Mouse (Mus musculus) spleen, adult 2 months (tissue): ENCODE data around the gene Sprtn. TPM values are rescaled to one million over a fixed set of nuclear protein-coding genes. Genes with fewer than 3 reads are reported as not detected.

Experiments used
- DNase-seq, 2 experiments: peaks; one replicate each; pipeline versions ENCODE4 v3.0.0 to v3.0.0-alpha.2; 2012 to 2021; ENCODE audit warnings: low spot score in 2 of 2, low read depth in 1 of 2
- H3K27ac ChIP-seq: fragments of 200-500 bp; 2 replicates; pipeline ENCODE4 v1.5.1; 2012; ENCODE audit warnings: low read length, inconsistent platforms; ENCODE audit not compliant: insufficient read depth
- H3K27me3 ChIP-seq: fragments of 200-500 bp; 2 replicates; pipeline ENCODE4 v1.6.1; 2012; ENCODE audit warnings: mild to moderate bottlenecking, moderate library complexity, low read length, inconsistent platforms; ENCODE audit not compliant: control insufficient read depth, insufficient read depth
- H3K36me3 ChIP-seq: fragments of 200-500 bp; 2 replicates; pipeline ENCODE4 v1.6.1; 2012; ENCODE audit warnings: mild to moderate bottlenecking, low read length, inconsistent platforms; ENCODE audit not compliant: control insufficient read depth, insufficient read depth
- H3K4me1 ChIP-seq: fragments of 200-500 bp; 2 replicates; pipeline ENCODE4 v1.6.1; 2011; ENCODE audit warnings: inconsistent platforms; ENCODE audit not compliant: control insufficient read depth, insufficient read depth, insufficient read length
- H3K4me3 ChIP-seq: fragments of 200-500 bp; 2 replicates; pipeline ENCODE4 v1.5.1; 2011; ENCODE audit warnings: mild to moderate bottlenecking, inconsistent platforms; ENCODE audit not compliant: insufficient read depth, insufficient read length; ENCODE audit errors: extremely low read depth
- CTCF ChIP-seq: fragments of 200-500 bp; IDR thresholded peaks from 2 replicates; pipeline ENCODE4 v1.5.1; 2011; ENCODE audit warnings: mild to moderate bottlenecking, inconsistent platforms; ENCODE audit not compliant: insufficient read depth, insufficient read length, insufficient replicate concordance; ENCODE audit errors: extremely low read depth
- POLR2A ChIP-seq: fragments of 200-500 bp; IDR thresholded peaks from 2 replicates; pipeline ENCODE4 v1.6.1; 2011; ENCODE audit warnings: low read depth, low read length, inconsistent platforms
- WGBS: fragments of 180-500 bp; shearing (Covaris S2); methylation state at CpG from one replicate; pipeline ENCODE4 v1.1.7; 2018; 5-methylcytosine and 5-hydroxymethylcytosine counted together
- polyA plus RNA-seq: library from polyadenylated mRNA; depleted of rRNA; stranded (reverse); fragments of >200 nt; gene quantifications from 2 replicates; pipeline ENCODE4 v1.2.3, GENCODE M21; 2012

The Sprtn gene
- polyA plus RNA-seq, 1 experiment: 11.2 TPM

- no peak for DNase-seq
- Histone ChIP-seq H3K36me3 (peaks cover 66% of the 10 kb centered on the region), H3K4me3 (no peak overlapping the region), H3K27me3 (no peaks in the 10 kb centered on the region), H3K27ac (no peak overlapping the region), H3K4me1 (no peaks in the 10 kb centered on the region)
- TF ChIP-seq CTCF (no peak), POLR2A (no peak)
- 88% methylated on average over 5 of the region's 5 CpGs for WGBS
Measured at GRCm38 (mm10) chr8:124878141-124878540, 19.5 kb upstream of the Sprtn start.

DNA sequence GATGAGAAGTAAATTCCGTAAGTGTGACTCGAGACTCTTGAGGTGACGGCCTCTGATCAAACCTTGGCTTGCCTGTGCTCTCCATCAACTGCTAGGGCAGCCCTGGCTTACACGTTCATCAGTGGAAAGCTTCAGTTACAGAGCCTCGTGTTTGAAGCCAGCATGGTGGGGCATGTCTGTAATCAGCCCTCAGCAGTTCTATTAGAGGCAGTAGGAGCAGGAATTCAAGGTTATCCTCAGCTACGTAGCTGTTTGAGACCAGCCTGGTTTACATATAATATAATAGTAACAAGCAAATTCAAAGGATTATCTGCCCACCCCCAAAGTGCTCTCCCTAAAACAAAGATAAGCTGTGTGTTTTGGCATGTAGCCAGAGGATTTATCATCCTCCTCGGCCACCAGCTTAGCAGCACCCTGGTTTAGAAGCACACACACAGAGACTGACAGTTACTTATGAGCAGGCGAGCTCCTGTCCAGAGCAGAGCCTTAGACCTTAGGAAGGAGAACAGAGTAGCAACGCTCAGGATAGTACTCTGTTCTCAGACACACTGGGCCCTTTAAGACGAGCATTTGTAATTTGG lies 18.6 kb upstream of the Sprtn start:
- 85% methylated on average over 10 of the region's 10 CpGs for WGBS
- Histone ChIP-seq H3K4me3 (no peak overlapping the region), H3K27me3 (no peaks in the 10 kb centered on the region), H3K36me3 (peaks cover 65% of the 10 kb centered on the region), H3K27ac (no peak overlapping the region), H3K4me1 (no peaks in the 10 kb centered on the region)
- no peak for DNase-seq
- TF ChIP-seq CTCF (no peak), POLR2A (no peak)

DNA sequence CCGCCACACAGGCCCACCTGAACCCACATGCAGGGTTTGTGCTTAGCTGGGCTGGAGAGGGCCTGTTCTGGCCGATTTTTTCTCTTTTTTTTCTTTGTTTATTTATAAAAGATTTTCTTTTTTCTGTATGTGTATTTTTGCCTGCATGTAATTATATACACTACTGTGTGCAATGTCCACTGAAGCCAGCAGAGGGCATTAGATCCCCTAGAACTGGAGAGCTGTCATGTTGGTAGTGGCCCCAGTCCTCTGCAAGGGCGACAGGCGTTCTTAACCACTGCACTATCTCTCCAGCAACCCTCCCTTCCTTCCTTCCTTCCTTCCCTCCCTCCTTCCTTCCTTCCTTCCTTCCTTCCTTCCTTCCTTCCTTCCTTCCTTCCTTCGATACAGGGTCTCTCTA lies 9.3 kb upstream of the Sprtn start:
- Histone ChIP-seq H3K27me3 (no peaks in the 10 kb centered on the region), H3K36me3 (peaks cover 23% of the 10 kb centered on the region), H3K4me1 (no peaks in the 10 kb centered on the region), H3K4me3 (no peak overlapping the region), H3K27ac (no peak overlapping the region)
- no peak for TF ChIP-seq CTCF
- TF ChIP-seq POLR2A: no peak
- no peak for DNase-seq
- WGBS: 86% methylated on average over 5 of the region's 5 CpGs

- DNase-seq: no peak
- Histone ChIP-seq H3K27me3 (no peaks in the 10 kb centered on the region), H3K27ac (no peak overlapping the region), H3K4me1 (no peaks in the 10 kb centered on the region; the same call in 1 of the 2 replicates), H3K36me3 (peaks cover 18% of the 10 kb centered on the region), H3K4me3 (no peak overlapping the region)
- WGBS: 80% methylated on average over 3 of the region's 3 CpGs
- TF ChIP-seq POLR2A (no peak), CTCF (no peak)
Measured at GRCm38 (mm10) chr8:124892596-124892995, 5.1 kb upstream of the Sprtn start.

GRCm38 (mm10) chr8:124896010-124896631 lies 1.6 kb upstream of the Sprtn start:
- H3K4me1 ChIP-seq: peaks cover 7% of the 10 kb centered on the region; the same call in 1 of the 2 replicates
- no peak for DNase-seq
- TF ChIP-seq POLR2A (no peak), CTCF (no peak)
- H3K36me3 ChIP-seq: peaks cover 15% of the 10 kb centered on the region
- no peaks in the 10 kb centered on the region for H3K27me3 ChIP-seq
- peak overlapping the region; percentile 99 for H3K4me3 ChIP-seq
- WGBS: 90% methylated on average over 26 of the region's 26 CpGs
- H3K27ac ChIP-seq: no peak overlapping the region

DNA sequence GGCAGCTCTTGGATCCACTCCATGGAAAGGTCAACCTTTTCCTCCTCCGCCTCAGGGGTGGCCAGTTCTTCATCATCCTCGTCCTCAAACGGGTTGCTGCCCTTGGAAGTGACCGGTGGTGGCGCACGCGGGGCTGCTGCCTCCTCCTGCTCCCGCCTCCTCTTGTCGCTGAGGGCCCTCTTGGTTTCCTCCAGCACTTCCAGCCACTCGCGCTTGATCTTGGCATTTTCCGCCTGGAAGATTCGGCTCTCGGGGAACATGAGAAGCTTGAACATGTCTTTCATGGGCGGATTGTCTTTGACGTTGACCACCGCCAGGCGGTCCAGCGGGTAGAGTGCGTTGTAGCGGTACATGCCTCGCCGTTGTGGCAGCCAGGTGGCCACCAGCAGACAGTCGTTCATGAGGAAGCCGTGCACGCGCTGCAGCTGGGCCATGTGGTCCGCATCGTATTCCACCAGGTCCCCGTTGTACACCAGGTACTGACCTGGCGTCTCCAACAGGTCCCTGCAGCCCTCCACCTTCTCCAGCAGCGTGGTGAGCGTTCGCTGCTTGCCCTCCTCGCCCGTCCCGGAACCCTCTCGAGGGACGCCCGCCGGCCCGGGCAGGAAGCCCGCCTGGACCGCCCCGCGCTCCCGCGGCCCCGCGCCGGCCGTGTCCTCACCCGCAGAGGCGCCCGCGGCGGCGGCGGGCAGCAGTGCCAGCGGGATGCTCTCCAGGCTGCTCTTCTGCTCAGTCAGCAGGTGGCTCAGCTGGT lies 877 bp upstream of the Sprtn start:
- TF ChIP-seq CTCF (peak; percentile 34; the same call in 1 of the 2 replicates), POLR2A (no peak)
- 2% methylated on average over 60 of the region's 60 CpGs for WGBS
- Histone ChIP-seq H3K4me1 (peaks cover 7% of the 10 kb centered on the region; the same call in 1 of the 2 replicates), H3K36me3 (peaks cover 19% of the 10 kb centered on the region), H3K27ac (peak overlapping the region; percentile 86), H3K4me3 (peak overlapping the region; percentile 99), H3K27me3 (no peaks in the 10 kb centered on the region)
- peak; percentile 21 to 57 for DNase-seq
